Mouse (Mus musculus): ENCODE measurements around the gene Tmem221.

Tmem221 gene

GRCm38 (mm10) chr8:71558071-71558957 is at the start of gene Tmem221:
Gene Tmem221 (minus strand): TSS chr8:71558871.
- DNase-seq (ENCODE audit: low spot score) = no peak

DNA sequence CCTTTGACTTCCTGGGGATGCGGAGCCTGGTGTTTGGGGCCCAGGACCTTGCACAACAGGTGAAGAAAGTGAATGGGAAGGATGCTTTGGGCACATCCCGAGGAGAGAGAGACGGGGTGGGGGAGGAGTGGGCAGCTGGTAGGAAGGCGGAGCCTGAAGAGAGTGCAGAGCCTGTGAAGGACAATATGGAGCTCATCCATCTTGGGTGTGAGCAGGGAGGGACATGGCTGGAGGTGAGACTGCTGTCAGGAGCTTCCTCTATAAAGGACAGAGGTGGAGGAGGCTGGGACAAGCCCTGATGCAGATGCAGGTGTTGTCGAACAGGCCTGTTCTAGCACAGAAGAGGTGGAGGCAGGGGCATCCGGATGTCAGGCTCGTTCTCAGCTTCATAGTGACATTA is 45.4 kb upstream of the Tmem221 start:
- DNase-seq (ENCODE audit: low spot score) = no peak

- peak; percentile 81 for DNase-seq (ENCODE audit: low spot score)
Measured at GRCm38 (mm10) chr8:71602666-71603334, 44.1 kb upstream of the Tmem221 start.

DNA sequence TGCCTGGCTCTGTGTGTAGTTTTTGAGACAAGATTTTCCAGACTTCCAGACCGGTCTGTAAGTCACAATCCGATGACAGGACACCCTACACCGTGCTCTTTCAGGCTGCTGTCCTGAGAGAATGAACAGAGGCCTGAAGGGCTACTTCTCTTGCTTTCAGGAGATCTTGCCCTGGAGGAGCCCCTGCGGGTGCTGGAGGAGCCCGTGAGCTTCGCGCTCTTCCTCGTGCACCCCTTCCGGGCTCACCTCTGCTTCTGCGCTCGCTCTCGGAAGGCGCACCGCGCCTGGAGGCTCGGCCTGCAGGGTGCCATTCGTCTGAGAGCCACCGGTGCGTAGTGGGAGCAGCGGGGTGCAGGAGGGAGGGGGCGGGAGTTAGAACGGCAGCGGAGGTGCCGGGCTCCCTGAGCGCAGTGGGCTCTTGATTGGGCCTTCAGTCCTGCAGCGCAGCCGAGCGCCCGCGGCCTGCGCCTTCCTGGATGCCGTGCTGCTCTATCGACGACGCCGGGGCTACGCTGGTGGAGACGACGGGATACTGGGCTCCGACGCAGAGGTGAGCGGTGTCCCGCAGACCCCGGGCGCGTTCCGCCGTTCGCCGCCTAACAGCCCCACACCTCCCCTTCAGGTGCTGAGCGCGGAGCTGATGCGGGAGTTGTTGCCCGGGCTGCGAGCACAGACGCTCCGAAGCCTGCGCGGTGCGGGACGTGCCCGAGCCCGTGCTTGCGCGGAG is 43.4 kb upstream of the Tmem221 start:
- DNase-seq (ENCODE audit: low spot score) = no peak

DNA sequence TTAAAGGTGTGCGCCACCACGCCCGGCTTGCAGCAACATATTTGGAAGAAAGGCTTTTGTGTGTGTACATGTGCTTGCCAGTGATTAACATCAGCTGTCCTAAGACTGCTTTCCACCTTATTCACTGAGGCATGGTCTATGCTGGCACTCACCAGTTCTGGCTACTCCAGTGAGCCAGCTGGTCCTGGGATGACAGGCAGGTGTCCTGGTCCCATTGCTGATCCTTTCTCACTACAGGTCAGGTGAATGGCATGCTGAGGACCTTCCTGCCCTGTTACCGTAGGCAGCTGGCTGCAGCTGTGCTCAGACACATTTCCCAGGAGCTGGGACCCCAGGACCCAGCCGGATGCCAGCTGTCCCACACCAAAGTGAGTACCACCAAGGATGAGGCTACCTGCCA is 40.2 kb upstream of the Tmem221 start:
- no peak for DNase-seq (ENCODE audit: low spot score)

- DNase-seq (ENCODE audit: low spot score) = no peak
Measured at GRCm38 (mm10) chr8:71598375-71598774, 39.7 kb upstream of the Tmem221 start.

GRCm38 (mm10) chr8:71597451-71597850 is 38.8 kb upstream of the Tmem221 start, which contains the start of gene Fam129c:
Gene Fam129c (plus strand): TSS chr8:71597648.
- no peak for DNase-seq (ENCODE audit: low spot score)

DNA sequence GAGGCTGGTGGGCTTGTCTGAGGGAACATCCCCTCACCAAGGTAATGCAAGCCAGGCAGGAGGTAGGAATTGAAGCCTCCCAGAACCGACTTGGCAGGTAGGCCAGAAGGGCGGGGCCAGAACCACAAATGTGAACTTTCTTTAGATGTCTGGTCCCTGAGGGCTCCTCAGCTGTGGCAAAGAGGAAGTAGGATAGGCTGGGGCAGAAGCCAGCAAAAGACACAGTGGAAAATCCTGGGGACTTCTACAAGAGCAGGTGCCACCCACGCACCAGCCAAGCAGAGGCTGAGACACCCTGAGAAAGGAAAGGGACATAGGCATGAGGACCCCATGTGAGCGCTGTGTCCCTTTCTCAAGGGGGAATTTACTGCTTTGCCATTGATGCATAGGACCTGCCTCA is 38.1 kb upstream of the Tmem221 start:
- no peak for DNase-seq (ENCODE audit: low spot score)

- no peak for DNase-seq (ENCODE audit: low spot score)
Measured at GRCm38 (mm10) chr8:71596384-71596783, 37.7 kb upstream of the Tmem221 start.

GRCm38 (mm10) chr8:71595862-71596261 is 37.2 kb upstream of the Tmem221 start:
- peak; percentile 96 for DNase-seq (ENCODE audit: low spot score)

GRCm38 (mm10) chr8:71594324-71594722 is 35.7 kb upstream of the Tmem221 start:
- no peak for DNase-seq (ENCODE audit: low spot score)

DNA sequence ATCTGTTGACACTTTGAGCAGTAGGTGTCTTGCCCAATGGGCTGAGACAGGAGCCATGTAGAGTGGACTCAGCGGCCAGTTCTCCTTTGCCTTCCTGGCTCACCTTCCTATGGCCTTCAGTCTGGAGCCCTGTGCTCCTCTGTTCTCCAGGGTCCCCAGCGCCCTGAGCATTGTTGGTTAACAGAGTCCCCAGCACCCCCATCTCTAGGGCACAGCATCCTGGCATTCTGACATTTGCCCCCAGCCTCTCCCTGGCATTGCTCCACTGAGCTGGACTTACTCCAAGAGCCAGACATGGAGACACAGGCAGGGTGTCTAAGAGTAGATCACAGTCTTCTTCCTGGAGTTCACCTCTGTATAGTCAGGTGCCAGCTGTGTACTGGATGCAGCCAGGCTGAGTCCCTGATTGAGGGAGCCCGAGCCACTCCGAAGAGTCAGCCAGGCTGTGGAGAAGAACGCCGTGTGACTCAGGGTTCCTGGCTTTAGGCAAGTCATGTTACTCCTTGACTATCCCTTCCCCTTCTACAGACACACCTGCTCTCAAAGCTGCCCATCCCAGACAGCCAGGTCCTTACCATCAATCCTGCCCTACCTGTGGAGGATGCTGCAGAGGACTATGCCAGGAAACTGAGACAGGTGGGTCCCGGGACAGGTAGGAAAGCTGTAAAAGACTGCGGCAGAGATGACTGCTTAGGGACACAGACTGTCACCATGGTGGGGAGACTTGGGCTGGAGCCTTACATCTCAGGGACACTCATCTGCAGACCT is 35.1 kb upstream of the Tmem221 start:
- no peak for DNase-seq (ENCODE audit: low spot score)

DNA sequence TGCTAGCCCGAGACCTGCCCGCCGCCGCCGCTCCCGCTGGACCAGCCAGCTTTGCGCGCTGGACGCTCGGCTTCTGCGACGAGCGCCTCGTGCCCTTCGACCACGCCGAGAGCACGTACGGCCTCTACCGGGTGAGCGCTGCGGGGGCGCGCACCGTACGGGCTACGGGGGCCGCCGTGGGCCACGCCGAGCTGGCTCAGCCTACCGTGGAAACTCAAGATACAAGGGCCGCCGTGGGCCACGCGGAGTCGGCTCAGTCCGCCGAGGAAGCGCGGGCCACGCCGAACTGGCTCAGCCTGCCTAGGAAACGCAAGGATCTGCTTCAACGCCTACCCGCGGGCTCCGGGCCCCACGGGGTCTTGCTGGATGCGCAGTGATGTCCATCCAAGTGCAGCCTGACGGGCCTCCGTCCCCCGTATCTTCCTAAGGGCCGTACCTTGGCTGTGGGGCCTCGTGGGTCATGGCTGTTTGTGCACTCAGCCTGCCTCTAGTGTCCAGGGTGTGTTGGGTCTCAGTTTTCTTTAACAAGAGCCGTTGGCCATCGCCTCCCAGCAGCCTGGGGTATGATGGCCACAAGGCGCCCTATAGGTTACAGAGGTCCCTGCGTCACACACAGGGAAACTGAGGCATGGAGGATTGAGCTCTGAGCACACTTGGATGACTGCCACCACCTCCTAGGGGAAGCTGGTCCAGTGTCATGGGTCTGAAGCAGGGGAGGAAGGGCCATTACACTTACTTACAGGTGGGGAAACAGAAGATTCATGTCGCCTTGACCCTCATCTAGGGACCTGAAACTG is 33.9 kb upstream of the Tmem221 start:
- peak; percentile 80 for DNase-seq (ENCODE audit: low spot score)

- DNase-seq (ENCODE audit: low spot score) = peak; percentile 95
Measured at GRCm38 (mm10) chr8:71591471-71592373, 33.1 kb upstream of the Tmem221 start, which contains the start of gene Pgls. Gene Pgls (plus strand): TSS chr8:71592176.

DNA sequence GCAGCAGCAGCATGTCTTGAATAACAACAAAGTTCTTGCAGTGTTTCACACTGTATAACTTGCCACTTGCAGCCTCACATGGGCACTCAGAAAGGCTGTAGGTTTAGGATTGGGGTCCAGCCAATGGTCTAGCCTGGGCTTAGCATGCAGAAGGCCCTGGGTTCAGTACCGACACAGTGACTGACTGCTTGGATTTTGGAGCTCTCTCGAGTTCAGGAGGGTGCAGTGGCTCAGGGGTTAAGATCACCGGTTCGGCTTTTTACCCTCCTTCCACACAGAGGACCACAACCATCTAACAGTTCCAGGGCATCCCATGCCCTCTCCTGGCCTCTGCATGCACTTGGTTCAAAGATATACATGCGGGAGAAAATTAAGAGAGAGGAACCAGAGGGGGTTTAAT is 32.3 kb upstream of the Tmem221 start:
- DNase-seq (ENCODE audit: low spot score) = no peak

DNA sequence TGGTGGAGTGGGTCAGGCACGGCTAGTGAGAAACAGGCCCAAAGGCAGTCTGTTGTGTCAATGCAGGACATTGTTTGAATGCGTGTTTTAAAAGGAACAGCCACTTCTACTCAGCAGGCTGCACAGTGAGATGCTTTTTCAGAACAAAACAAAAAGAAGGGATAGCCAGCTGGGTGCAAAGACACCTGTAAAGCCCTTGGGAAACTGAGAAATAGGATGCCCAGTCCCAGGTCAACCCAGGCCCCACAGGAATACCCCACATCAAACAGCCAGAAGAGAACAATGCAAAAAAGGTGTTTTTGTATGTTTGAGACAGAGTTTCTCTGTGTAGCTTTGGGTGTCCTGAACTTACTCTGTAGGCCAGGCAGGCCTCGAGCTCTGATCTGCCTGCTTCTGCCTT is 30.1 kb upstream of the Tmem221 start:
- no peak for DNase-seq (ENCODE audit: low spot score)

DNA sequence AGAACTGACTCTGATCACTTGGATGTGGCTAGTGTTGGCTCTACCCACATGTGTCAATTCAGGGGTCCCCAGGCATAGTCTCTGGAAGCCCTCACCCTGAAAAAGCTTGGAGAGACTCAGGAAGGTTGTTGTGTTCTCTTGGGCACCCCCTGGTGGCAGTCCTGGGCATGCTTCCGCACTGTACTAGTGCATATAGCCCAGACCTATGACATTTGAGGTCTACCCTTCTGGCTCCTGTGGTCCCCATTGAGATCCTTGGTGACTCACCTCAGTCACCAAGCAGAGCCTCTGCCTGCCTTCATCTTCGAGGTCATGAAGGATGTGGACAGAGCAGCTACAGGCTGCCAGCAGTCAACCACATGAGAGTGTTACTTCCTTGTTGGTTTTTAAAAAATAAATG is 28.2 kb upstream of the Tmem221 start:
- DNase-seq (ENCODE audit: low spot score) = peak; percentile 82

DNA sequence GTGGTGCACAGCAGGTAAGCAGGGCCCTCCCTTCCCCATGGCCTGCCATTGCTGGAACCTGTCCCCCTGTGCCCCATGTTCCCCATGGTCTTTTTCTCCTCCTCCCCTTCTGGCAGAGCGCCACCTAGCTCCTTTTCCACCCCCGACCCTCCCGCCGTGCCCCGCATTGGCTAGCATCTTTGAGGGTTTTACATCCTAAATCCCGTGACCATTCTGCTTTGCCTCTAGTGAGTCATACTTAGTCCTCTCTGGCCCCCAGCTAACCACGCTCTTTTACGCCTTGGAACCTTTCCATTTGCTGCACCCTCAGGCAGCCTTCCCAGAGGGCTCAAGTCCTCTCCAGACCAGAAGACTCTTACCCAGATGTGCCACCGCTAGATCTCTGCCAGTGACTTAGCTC is 21.5 kb upstream of the Tmem221 start:
- no peak for DNase-seq (ENCODE audit: low spot score)

GRCm38 (mm10) chr8:71579476-71579875 is 20.8 kb upstream of the Tmem221 start:
- no peak for DNase-seq (ENCODE audit: low spot score)

DNA sequence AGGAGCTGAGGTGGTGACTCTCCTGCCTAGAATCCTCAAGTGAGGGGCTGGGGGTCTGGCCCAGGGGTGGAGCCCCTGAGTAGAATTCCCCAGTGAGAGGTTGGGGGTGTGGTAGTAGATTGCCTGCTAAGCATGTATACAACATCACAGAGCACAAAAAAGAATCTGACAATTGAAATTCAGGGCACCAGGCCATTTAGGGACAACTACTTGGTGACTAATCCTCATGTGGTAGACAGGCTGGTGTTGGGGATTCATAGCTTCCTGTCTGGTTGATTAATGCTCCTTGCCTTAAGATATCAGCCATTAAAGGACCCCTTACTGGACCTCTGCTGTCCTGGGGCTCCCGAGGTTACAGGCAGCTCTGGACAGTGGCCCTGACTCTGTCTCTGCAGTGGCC is 20.3 kb upstream of the Tmem221 start:
- DNase-seq (ENCODE audit: low spot score) = no peak
